Mouse (Mus musculus) thymus, adult 18-20 months (tissue): Measurements from ENCODE around the gene Gm11985.
"Not testable (repeated sequence)": the region's sequence is repeated elsewhere in the genome, so short reads cannot be mapped to it uniquely, and the experiment has no call there.

Experiments
- DNase-seq, 2 experiments: peaks; one replicate each; pipeline ENCODE4 v3.0.0; 2022; ENCODE audit warnings: mixed read lengths in 2 of 2

The Gm11985 gene

DNA sequence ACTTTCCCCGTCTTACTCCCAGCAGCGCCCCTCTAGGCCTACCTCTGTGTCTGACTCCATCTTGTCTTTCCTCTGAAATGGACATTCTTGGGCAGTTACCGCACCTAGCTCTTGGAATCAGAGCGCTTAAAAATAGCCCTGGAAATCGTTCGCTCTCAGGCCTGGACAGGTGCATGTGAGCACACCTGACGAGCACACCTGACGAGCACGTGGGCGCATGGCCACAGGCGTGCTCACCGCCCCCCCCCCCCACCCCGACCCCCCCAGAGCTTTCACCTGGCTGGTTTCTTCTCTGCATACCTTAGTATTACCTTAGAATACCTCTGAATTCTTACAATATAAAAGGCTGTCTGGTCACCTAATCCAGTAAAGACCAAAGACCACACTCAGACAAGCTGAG is at the start of gene Gm11985:
TSS of gene Gm11985 (minus strand) at position 101 of the 400 bp plus-strand sequence.
- no peak for DNase-seq

DNA sequence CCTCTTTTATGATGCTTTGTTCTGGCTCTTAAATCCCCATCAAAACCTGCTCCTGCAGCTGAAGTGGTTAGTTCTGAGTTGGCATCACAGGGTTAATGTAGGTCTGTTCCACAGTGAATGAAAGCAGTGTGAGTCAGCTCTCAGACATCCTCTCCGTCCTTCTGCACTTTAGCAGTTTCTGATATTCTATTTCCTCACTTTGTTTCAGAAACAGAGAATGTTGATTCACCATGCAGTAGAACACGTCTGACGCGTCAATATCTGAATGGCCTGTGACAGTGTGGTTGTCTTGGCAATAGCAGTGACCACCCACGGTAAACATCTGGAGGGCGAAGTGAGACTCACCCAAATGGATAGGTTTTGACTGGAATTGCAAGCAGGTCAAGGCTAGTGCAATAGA is 49.3 kb upstream of the Gm11985 start:
- DNase-seq, result no peak

DNA sequence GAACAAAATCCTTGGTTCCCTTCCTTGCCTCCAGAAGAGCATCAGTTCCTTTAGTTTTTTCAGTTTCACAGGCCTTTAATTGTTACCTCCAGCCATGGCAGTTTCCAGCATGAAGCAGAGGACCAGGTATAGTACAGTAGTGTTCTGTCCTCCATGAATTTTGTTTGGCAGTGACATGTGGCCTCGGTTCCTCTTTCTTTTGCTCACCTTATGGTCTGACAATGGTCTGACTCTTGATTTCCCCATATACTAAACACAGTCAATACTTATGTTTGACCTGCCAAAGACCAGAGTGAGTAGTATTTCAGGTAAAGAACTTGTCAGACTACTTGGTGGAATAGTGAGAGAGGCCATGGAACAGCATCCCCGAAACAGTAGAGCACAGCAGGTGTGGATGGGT is 48.4 kb upstream of the Gm11985 start:
- no peak for DNase-seq

DNA sequence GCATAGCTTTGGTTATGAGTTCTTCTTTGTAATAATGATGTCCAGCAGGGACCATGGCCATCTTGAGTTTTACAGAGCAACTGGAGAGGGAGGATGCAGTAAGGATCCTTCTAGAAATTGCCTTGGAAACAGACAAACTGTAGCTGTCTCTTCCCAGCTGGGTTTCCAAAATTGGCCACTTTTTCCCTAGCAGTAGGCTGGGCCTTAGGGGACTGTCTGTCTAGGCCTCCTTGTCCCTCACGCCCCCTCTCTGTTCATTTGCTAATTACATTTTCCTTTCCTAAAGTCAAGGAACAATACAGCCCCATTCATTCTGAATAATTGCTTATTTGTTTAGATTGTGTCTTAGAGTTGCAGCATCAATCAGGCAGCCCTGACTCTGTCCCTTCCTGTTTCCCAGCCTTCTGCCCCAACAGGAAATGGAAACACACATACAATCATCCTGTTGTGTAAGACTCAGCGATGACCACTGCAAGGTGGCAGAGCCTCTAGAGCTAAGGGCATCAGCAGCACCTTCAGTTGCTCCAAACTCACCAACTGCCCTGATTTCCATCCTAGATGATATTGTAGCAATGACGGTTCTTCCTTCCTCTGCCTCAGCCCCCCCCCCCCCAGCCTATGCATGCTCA is 46.7 kb upstream of the Gm11985 start:
- no peak for DNase-seq

DNA sequence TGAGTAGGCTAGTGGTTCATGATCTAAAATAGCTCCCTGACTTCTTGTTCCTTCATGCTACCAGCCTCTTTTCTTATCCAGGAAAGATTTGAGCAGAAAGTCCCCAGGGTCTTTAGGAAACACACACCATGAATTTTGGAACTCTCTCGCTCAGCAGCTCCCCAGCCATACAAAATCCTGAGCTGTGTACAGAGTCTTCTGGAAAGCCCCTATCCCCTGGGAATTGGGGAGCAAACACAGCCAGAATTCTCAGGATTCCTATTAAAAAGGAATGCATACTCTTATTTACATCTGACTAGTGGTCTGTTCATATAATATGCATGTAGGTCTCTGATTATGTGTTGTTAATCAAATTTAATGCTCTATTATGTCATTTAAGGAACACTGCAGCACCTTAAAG is 46.1 kb upstream of the Gm11985 start:
- DNase-seq, result no peak

DNA sequence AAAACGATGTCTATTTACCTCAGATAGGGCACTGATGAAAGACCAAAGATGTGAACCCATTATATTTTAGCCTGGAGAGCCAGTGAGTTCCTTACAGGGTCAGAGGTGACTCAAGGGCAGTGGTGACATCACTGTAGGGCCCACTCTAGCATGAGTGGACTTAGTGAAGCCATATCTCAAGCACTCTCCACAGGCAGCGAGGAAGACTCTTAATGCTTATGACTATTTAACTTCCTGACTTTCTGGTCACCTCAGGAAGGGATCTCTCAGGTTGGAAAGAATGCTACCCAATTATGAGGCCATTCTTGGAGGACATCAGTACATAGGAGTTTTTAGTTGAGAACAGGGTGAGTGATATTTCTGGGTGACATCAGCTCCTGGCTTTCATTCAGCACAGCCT is 45.0 kb upstream of the Gm11985 start:
- DNase-seq, result no peak

DNA sequence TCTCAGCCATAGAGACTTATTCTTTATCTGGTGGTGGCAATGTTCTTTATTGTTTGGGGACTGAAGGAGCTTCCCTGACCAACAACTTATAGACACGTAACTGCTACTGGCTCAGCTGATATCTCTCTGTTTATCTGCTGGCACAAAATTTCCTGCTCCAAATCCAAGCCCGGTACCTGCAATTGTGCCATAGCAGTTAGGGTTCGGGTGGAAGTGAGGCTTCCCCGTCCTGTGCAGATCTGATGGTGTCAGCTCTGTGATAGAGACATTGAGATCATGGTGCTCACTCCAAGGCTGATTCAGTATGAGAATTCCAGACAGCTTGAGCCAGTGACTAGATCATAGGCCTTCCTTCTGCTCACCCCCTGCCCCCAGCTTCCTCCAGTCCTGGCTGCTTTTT is 43.6 kb upstream of the Gm11985 start:
- DNase-seq, result no peak

DNA sequence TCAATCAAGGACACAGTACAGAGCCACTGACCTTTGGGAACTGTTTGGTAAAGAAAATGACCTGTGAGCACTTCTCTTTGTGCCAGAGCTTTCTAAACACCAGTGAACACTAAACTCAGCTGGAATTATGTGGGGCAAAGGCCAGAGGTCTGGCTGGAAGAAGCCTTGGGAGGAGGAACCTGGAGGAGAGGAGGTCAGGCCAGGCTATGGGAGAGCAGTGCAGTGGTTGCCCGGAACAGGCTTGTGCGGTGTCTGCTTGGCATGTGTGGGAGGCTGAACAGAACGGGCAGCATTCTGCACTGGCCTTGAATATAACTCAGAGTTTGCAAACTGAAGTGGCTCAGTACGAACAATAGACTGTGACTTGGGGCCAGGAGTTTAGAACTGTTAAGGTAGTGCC is 41.6 kb upstream of the Gm11985 start:
- DNase-seq, result no peak

DNA sequence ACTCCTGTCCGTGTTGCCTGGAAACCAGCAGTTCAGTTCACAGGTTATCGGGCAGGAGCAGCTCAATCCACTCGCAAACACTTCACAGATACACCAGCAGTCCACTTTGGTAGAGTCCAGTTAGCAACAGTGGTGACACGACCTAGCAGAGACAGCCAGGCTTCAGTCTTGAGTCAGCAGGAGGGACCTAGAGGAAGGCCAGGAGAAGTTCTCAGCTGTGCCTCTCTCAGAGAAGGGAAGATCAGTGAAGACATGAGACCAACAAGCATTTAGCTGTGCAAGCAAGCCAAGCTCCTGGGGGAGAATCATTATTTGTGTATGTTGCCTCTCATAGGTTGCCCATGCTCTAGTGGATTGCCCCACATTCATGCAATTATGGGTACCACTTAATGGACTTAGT is 39.7 kb upstream of the Gm11985 start:
- DNase-seq, result no peak

DNA sequence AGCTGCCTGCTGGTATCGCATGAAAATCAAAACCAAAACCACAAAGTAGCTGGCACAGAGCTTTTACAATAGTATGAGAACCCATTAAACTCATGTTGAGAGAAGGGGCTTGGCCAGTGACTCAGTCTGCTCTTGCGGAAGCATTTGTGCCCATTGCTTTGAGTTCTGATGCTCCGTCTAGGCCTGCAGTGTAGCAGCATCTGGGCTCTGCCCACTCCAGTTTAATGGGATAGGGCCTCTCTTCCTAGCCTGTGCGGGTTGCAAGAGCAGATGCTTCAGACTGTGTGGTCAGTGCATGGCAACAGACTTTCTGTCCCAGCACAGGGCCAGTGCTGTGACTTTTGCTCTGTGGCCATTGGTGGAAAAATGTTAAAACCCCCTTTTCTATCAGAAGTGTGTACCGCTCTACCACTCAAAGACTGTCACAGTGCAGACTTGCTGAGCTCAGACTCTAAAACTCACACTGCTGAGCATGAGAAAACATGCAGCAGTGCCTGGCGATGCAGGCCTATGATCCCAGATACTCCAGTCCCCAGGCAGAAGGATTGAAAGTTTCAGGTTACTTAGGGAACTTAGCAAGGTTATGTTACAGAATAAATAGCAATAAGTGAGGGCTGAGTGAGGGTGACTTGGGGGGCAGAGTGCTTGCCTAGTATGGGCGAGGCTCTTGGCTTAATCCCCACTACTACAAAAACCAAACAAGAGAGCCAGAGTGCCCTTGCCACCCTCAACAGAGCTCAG is 38.6 kb upstream of the Gm11985 start:
- DNase-seq, result no peak

DNA sequence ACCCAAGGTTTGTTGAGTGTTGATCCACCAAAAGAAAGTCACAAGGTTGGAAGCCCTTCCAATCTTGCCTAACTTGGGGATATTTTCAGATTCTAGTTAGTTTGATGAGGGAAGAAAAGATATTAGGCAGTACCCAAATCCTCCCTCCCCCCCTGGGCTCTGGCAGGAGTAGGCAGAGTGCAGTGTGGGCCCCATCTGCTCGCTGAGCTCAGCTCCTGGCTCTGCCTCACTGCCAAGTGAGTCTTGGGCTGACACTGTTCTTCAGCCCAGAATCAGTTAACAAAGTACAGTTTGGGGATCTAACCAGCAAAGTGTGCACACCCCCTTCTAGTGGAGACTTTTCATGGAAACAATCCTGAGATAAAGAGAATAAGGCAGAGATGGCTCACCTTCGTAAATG is 37.8 kb upstream of the Gm11985 start:
- no peak for DNase-seq

DNA sequence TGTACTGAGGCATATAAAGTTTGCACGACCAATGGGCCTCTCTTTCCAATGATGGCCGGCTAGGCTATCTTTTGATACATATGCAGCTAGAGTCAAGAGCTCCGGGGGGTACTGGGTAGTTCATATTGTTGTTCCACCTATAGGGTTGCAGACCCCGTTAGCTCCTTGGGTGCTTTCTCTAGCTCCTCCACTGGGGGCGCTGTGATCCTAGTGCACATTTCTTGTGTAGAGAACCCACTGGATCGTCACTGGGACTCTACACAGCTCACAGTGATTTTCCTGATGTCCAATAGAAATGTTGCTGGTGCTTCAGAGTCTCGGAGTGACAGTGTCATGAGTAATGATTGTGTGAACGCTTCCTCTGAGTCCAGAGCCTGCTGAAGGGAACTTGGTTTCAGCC is 33.5 kb upstream of the Gm11985 start:
- not testable (repeated sequence) for DNase-seq

DNA sequence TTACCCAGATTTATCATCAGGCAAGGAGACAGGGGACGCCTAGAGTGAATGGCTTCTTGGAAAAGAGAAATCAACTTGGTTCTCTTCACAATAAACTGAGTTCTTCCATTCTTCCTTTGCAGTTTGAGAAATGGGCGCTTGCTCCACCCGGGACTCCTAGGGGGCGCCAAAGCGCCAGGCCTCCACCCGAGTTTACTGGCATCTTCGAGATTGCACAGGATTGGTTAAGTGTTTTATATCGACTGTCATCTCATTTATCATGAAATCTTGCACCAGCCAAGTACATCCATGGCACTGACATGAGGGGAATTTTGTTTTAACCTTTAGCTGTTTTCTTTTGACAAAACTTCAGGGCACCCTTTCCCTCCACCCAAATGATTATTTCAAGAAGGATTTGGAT is 27.3 kb upstream of the Gm11985 start:
- no peak for DNase-seq

DNA sequence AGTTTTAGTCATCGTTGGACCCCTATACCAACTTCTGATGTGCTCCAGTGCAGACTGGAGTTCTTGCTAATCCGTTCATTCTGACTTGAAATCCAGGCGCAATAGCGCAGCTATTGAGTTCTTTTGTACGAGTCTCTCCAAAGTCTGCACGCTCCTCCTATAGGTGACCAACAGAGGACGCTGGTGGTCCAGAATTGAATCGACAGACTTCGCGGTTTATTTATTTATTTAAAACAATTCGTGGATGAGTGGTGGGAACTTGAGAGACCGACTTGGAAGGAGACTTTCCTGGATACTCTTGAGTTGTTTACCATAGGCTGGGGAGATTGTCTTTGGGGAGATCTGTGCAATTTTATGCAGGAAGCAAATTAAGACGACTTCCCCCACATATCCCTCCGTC is 26.4 kb upstream of the Gm11985 start:
- no peak for DNase-seq

DNA sequence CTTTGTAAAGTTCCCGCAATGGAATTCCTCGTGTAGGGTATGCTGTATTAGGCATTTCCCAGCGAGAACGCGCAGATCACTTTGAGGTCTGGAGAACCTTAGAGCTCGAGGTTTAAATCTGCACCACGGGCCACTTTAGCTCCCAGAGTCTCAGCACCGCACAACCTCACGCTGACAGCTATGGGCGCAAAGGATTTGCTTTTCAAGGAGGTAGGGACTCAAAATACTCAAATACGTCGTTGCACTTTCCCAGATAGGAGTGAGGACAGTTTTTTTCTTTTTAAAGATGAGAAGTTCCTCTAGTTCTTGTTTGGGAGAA is 25.9 kb upstream of the Gm11985 start:
- DNase-seq, result no peak

DNA sequence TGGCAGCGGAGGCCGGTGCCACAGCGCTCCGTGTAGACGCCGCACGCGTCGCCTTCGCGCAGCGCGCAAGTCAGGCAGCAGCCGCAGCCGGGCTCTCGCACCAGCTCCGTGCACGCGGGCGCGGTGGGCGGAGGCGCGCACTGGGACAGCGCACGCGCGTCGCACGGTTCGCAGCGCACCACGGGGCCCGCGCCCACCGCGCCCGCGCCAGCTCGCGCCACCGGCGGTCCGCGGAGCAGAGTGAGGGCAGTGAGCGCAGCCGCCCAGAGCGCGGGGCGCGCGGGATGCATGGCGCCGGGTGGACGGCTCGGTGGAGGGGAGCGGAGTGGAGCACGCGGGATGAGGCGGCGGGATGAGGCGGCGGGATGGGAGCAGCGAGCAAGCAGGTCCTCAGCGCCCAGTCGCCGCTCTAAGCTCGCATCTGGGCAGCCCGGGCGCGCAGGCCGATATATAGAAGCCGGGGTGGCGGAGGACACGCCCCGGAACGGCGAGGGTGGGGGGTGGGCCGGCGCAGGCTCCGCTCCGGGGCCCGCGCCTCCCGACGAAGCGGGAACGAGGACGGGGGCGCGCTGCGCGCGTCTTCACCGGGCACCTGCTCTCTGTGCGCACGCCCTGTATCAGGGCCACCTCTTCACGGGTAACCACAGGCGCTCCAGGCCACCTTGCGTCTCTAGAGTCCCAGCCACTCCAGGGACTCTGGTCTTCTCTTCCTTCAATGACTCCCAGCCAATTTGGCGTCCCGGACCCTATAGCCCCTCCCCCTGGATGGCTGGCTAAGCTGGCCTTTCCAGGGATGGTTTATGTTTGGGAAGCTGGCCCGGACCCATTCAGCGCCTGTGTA is 25.4 kb upstream of the Gm11985 start, which contains the start of gene Igfbp3:
TSS of gene Igfbp3 (minus strand) at position 423 of the 841 bp plus-strand sequence.
- no peak for DNase-seq

DNA sequence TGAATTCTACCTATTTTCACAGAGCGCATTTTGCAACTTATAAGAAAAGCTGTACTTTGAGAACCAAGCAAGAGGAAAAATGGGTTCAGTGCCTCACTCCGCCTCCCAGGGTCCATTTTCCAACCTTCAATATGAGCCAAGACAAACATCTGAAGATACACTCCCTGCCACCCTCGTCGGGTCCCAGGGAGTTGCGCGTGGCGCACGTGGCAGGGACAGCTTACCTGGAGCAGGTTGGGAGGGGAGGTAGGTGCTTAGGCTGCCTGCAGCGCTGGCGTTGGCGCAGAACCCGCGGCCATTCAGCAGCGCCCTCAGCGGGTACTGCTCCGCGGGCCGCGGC is 24.8 kb upstream of the Gm11985 start:
- DNase-seq, result no peak

DNA sequence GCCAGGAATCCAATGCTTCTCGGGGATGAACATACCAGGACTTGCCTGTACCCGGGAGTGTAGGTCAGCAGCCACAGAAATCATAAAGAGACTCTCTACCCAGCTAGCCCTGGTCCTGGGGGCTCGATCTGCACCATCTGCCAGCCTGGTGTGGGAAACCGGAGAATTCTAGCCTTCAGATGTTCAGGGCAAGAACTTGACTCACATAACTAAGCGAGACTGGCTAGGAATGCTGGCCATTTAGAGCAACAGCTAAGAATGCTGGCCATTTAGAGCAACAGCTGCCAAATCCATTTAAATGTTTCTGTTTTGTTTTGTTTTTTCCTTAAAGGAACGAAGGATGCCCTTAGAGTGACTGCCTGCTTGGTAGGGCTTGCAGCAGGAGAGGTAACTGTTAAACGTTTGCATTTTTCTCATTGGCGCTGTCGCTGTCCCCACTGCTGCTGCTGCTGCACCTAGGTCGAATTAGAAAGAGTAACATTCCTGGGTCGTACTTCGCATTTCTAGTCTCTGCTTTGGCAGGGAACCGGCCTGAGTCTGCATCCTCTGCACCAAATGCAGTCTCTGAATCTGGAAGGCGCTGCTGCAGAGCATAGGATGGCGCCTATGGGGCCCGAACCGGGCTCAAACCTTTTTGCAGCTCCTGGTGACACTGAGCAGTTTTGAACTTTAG is 23.9 kb upstream of the Gm11985 start:
- DNase-seq, result no peak

DNA sequence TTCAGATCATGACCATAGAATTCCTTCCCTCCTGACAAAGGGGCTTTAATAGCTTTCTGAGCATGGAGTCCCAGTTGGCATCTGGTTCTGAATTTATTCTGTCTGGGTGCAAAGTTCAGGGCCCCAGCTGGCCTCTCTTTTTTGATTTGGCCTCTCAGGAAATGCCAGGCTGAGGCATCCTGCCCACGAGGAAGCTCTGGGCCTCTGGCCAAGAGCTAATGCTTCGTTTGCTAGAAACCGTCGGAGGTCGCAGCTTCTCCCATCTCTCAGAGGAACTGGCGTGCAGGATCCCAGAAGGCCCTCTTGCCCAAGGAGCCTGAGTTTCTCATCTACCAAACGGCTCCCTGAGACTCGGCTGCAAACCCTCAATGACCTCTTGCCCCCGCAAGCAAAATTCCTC is 22.8 kb upstream of the Gm11985 start:
- DNase-seq, result no peak

DNA sequence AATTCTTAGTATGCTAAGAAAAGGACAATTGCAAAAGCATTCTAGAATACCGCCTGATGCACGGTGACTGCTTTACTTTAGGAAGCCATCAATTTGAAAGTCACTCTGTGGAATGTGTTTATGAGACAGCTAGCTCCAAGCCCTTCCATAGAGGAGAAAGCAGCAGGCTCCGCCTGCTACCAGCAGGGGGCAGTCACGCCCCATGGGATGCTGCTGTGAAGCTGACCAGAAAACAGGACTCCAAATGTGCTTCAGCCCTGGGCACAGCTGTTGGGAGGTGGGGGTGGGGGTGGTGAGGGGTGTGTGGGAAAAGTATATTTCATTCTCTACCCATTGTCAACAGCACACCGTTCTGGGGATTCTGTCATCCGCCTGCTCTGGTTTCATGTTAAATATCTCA is 22.0 kb upstream of the Gm11985 start:
- DNase-seq, result no peak

DNA sequence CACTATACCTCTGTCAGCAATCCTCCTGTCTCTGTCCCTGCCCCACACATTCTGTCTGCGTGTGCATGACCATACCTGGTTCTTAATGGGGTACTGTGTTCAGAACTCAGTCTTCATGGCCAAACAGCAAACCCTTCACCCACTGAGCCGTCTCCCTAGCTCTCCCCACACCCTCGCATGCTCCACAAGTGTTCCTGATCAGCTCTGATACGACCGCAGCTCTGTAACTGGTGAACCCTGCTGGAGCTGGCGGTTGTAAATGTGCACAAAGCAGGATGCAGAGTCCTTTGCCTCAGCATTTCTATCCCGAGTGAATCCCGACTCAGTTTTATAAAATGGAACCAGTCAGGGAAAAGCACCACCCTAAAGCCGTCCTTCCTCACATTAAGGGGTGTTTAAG is 15.5 kb upstream of the Gm11985 start:
- DNase-seq, result no peak

DNA sequence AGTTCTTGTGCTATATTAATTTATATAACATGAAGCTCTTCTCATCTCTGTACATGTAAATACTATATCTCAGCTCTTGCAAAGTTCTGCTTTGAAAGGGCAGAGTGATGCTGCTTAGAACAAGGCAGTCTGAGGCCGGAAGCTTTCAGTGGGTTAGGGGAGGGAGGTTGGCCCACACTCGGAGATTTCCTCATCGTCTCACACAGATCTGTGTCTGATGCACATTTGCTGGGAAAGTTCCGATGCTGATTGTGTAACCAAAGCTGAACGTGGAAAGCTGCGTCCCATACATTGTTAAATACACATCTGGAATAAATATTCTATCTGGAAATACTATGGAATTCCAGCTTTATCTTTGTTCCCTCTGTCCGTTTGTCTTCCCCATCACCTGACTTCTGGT is 13.8 kb upstream of the Gm11985 start:
- no peak for DNase-seq

DNA sequence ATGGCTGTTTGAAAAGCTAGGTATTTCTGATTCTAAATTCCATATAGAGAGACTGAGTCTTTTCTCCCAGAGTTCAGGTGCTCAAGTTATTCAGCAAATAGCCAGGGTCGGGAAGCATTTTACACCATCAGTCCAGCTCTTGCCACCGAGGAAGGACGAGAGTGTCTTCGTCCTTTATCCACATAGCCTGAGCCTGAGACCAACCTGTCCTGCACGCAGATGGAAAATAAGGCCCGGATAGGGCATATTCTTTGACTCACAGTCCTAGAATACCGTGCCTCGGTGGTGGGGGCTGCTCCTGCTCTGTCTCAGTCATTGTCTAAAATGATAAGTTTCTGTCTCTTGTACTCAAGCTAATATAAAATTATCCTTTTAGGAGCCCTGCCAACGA is 12.0 kb upstream of the Gm11985 start:
- no peak for DNase-seq
